Mouse (Mus musculus): Measurements from ENCODE around the gene Upk1a. TPM values are rescaled to one million over a fixed set of nuclear protein-coding genes. Genes with fewer than 3 reads are reported as not detected.

Upk1a gene
- polyA plus RNA-seq, 1 experiment from 2014 or later, result 0.61 TPM

DNA sequence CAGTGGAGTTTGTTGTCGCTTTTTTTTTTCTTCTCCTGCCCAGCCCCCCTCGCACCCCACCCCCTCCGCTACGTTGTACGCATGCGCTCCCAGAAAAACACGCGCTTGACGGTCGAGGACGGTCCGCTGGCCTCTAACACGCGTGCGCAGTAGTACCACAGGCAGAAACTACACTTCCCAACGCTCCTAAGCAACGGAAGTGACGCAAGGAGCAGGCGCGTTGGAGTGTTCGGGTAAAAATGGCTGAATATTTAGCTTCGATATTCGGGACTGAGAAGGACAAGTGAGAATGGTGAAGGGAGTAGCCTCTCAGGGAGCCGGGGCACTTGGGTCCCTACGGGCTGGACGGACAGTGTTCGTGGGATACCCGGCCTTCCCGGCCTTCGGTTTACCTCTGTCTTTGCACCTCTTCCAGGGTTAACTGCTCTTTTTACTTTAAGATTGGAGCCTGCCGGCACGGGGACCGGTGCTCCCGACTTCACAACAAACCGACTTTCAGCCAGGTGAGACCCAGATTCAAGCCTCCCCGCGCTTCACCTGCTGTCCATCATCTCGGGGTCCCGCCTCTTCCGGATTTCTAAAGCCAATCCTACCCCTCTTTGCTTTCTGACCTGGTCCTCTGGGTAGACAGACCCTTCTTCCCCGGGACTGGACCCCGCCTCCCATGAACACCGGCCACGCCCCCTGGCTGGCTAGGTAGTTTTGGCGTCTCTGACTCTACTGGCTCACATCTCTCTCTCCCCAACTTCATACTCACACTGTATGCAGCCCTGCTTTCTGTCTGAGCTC lies 49.3 kb downstream of the Upk1a start, which contains the start of the genes U2af1l4, Gm49396 and Psenen:
Gene U2af1l4 (plus strand): TSS at position 185 of the 789 bp plus-strand sequence.
Gene Gm49396 (plus strand): TSS at position 228 of the 789 bp plus-strand sequence.
Gene Psenen (minus strand): TSS at position 511 of the 789 bp plus-strand sequence.
- under 1% methylated on average over 45 of the region's 45 CpGs for whole genome bisulfite sequencing
- Histone ChIP-seq H3K9me3 (no peaks in the 10 kb centered on the region), H3K36me3 (replicated peaks) (peaks cover 28% of the 10 kb centered on the region), H3K4me2 (peak within 1 kb of the TSS; percentile 87), H3K9ac (peak within 1 kb of the TSS; percentile 80), H3K27me3 (no peaks in the 10 kb centered on the region), H3K4me3 (replicated peaks) (peak within 1 kb of the TSS; percentile 77), H3K4me1 (peaks cover 28% of the 10 kb centered on the region), H3K27ac (peak within 1 kb of the TSS; percentile 94)
- ATAC-seq (ENCODE audit: low FRiP score), result peak; percentile 88

DNA sequence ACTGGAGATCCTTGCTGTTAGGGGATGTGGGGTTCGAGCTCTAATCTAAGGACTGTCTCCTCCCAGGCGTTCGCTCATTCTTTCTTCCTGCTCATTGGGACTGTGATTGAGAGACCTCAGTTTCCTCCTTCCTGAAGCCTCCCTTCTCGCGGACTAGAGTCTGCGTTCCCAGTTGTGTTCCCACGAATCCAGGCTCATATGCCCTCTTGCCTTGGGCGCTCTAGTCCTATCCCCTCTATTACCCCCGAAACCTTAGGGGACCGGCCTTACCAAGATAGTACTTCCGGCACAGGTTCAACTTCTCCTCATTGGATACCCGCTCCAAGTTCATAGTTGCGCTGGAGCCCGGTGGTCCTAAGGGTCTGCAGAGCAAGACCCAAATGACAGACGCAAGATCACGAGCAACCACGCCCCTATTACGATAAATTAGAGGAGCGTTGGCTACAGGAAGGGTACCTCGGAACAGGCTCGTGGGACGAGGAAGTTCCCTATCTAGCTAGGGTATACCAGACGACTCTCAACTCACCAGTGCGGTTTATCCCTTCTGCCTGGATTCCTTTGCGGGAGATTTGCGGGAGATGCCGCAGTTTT lies 50.0 kb downstream of the Upk1a start:
- ATAC-seq (ENCODE audit: low FRiP score), result no peak

GRCm38 (mm10) chr7:30560296-30560695 lies 52.4 kb downstream of the Upk1a start:
- Histone ChIP-seq H3K4me1 (peaks cover 34% of the 10 kb centered on the region), H3K9me3 (no peaks in the 10 kb centered on the region), H3K9ac (no peak overlapping the region), H3K4me2 (peak overlapping the region; percentile 94; the same call in 1 of the 2 replicates), H3K27ac (0 out of 2 replicates have a peak overlapping the region, but pooled peaks have one; percentile 14), H3K4me3 (replicated peaks) (no peak overlapping the region), H3K27me3 (no peaks in the 10 kb centered on the region), H3K36me3 (replicated peaks) (peaks cover 29% of the 10 kb centered on the region)
- no peak for ATAC-seq (ENCODE audit: low FRiP score)
- 80% methylated on average over 2 of the region's 2 CpGs for WGBS

More for the DNA sequence above, 50.0 kb downstream of the Upk1a start:
- H3K36me3 ChIP-seq (replicated peaks), result peaks cover 29% of the 10 kb centered on the region
- WGBS, result 2% methylated on average over 27 of the region's 27 CpGs
- peak overlapping the region; percentile 80 for H3K9ac ChIP-seq
- no peaks in the 10 kb centered on the region for H3K9me3 ChIP-seq
- peak overlapping the region; percentile 77 for H3K4me3 ChIP-seq (replicated peaks)
- H3K4me2 ChIP-seq, result peak overlapping the region; percentile 87
- H3K27me3 ChIP-seq, result no peaks in the 10 kb centered on the region
- H3K4me1 ChIP-seq, result peaks cover 33% of the 10 kb centered on the region
- peak overlapping the region; percentile 94 for H3K27ac ChIP-seq

- 0% methylated on average over 20 of the region's 20 CpGs for WGBS
- ATAC-seq (ENCODE audit: low FRiP score), result peak; percentile 89
- no peaks in the 10 kb centered on the region for H3K9me3 ChIP-seq
These were observed 53.1 kb downstream of the Upk1a start, which contains the start of gene Lin37 for GRCm38 (mm10) chr7:30559443-30559954. TSS of gene Lin37 (minus strand) at chr7:30559838.

DNA sequence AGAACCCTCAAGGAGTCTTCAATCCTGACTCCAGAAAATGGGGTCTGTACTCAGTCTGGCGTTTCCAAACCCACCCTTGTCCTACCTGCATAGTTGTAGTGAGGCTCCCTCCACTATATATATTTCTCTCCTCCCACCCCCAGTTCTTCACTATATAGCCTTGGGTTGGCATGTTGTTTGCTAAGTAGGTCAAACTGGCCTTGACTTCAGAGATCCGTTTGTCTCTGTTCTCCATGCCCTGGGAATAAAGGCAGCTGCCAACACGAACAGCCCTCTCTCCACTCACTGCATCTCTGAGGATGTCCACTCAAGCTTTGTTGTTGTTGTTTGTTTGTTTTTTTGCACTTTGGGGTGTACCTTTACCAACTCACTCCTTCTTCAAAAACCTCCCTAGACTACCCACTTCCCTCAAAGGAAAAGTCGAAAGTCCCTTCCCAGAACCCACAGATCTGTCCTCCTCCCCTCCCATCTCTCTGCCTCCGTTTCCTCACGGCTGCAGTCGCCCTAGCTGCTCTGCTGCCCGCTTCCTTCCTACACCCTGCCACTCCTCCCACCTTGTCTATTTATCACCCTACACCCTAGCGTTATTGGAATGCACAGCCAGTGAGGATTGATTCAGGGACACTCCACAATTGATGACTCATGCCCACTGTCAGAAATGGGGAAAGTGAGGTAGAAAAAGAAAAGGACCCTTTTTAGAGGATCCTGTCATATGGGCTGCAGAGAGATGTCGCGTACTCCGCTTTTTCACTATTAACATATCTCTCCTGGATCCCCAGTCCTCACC lies 53.8 kb downstream of the Upk1a start:
- no peak for ATAC-seq (ENCODE audit: low FRiP score)
- Histone ChIP-seq H3K4me1 (peaks cover 33% of the 10 kb centered on the region), H3K9me3 (no peaks in the 10 kb centered on the region), H3K4me3 (replicated peaks) (peak overlapping the region; percentile 62), H3K36me3 (replicated peaks) (peaks cover 41% of the 10 kb centered on the region), H3K4me2 (peak overlapping the region; percentile 94), H3K9ac (peak overlapping the region; percentile 81), H3K27ac (peak overlapping the region; percentile 67), H3K27me3 (no peaks in the 10 kb centered on the region)
- 17% methylated on average over 12 of the region's 12 CpGs for WGBS

More at GRCm38 (mm10) chr7:30559443-30559954, 53.1 kb downstream of the Upk1a start, which contains the start of gene Lin37:
- Histone ChIP-seq H3K36me3 (replicated peaks) (peaks cover 35% of the 10 kb centered on the region), H3K27me3 (no peaks in the 10 kb centered on the region), H3K4me2 (peak within 1 kb of the TSS; percentile 94), H3K9ac (peak within 1 kb of the TSS; percentile 81), H3K27ac (peak within 1 kb of the TSS; percentile 67), H3K4me3 (replicated peaks) (peak within 1 kb of the TSS; percentile 62), H3K4me1 (peaks cover 34% of the 10 kb centered on the region)

DNA sequence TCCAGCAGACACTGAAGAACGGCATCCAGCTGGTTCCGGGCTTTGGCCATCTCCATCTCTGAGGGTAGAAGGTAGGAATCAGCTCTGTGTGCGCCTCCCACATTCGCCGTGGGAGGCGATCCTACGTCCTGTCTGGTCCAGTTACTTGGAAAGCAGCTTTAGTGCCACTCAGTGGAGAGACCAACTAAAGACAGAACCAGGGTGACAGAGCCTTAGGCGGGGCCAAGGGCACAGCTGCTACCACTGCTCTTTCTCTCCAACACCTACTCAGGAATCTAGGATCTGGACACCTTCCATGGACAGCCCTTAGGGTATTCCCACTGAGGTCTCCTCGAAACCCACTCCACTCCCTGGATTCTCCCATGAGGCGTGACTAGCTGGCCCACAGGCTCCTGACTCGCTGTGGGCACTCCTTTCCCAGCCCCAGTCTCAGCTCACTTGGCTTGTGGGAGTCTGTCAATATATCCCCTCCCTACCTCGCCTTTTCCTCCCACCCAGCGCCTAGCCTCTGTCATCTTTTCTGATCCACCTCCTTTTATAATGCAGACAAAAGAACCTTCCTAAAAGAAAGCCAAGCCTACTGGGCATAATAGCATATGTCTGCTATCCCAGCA lies 54.6 kb downstream of the Upk1a start:
- H3K9me3 ChIP-seq, result no peaks in the 10 kb centered on the region
- H3K4me2 ChIP-seq, result peak overlapping the region; percentile 94
- WGBS, result 89% methylated on average over 13 of the region's 13 CpGs
- peak overlapping the region; percentile 62 for H3K4me3 ChIP-seq (replicated peaks)
- H3K36me3 ChIP-seq (replicated peaks), result peaks cover 41% of the 10 kb centered on the region
- H3K27me3 ChIP-seq, result no peaks in the 10 kb centered on the region
- 0 out of 2 replicates have a peak overlapping the region, but pooled peaks have one; percentile 4 for H3K9ac ChIP-seq
- H3K27ac ChIP-seq, result no peak overlapping the region
- no peak for ATAC-seq (ENCODE audit: low FRiP score)
- peaks cover 38% of the 10 kb centered on the region for H3K4me1 ChIP-seq

DNA sequence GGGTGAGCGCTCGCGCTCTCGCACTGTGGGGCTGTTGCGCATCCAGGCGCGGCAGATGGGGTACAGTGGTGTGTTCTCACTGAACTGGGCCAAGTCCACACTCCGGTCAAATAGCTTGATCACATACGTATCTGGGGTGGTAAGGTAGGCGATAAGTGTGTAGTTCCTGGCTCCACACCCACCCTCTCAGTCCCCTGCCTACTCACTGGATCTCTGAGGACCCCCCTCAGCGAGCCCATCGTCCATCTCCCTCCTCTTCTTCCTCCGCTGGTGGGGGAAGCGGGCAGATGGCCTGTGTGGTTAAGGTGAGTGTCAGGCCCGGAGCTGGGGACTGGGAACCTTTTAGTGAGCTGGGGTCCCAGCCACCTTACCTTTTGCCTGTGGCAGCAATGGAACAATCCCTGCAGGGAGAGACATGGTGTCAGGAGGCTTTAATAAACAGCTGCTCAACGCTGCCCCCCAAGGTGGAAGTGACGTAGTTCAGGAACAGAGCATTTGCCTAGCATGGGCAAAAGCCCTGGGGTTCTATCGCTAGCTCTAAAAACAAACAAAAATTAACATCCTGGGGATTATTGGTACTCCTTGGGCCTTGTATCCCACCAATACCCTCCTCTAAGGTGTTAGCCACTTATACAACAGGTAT lies 55.6 kb downstream of the Upk1a start:
- Histone ChIP-seq H3K36me3 (replicated peaks) (peaks cover 41% of the 10 kb centered on the region), H3K4me2 (no peak overlapping the region), H3K9ac (no peak overlapping the region), H3K4me1 (peaks cover 40% of the 10 kb centered on the region), H3K27ac (no peak overlapping the region), H3K9me3 (no peaks in the 10 kb centered on the region), H3K4me3 (replicated peaks) (no peak overlapping the region), H3K27me3 (no peaks in the 10 kb centered on the region)
- WGBS, result 94% methylated on average over 18 of the region's 18 CpGs
- ATAC-seq (ENCODE audit: low FRiP score), result no peak

DNA sequence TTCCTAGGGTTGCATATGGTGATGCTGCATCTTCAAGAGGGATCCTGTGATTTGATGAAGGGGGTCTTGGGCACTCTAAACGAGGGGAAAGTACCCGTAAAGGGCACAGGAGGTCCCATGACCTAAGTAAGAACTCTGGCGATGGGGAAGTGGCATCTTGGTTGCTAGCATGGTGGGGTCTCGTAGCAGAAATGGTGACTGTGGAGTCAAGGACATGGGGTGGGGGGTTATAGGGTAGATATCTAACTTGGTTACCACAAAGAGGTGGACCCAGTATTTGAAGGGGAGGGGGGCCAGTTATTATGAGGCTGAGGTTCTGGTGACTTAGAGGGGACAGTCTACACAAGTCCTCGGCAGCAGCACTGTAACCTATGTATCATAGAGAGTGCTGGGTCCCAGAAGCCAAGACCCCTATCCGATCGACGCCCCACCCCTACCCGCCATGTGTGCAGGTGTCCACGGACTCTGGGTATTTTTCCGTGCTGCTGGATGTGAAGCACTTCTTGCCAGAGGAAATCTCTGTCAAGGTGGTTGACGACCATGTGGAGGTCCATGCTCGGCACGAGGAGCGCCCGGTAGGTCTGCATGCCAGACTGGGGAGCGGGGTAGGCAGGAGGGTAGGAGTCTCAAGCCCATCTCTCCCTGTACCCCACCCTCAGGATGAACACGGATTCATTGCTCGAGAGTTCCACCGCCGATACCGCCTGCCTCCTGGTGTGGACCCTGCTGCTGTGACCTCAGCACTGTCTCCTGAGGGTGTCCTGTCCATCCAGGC lies 58.6 kb downstream of the Upk1a start:
- Histone ChIP-seq H3K4me2 (peak overlapping the region; percentile 92), H3K4me3 (replicated peaks) (peak overlapping the region; percentile 65; the same call in 1 of the 2 replicates), H3K36me3 (replicated peaks) (peaks cover 44% of the 10 kb centered on the region), H3K27ac (no peak overlapping the region), H3K9me3 (no peaks in the 10 kb centered on the region), H3K4me1 (peaks cover 36% of the 10 kb centered on the region), H3K27me3 (no peaks in the 10 kb centered on the region), H3K9ac (peak overlapping the region; percentile 65; the same call in 1 of the 2 replicates)
- ATAC-seq (ENCODE audit: low FRiP score), result no peak
- WGBS, result 86% methylated on average over 22 of the region's 22 CpGs

Measured in forebrain, embryonic 12.5 days (tissue).